Mouse (Mus musculus) kidney, postnatal 0 days (tissue): ENCODE measurements at regions not wholly inside any gene's neighbourhood (a gene's known extent, or its start where the extent isn't known, plus 50 kb on each side); places are given as distances from the start of the nearest gene placed in this dataset.

Experiments used
- ATAC-seq: fragments of 200-750 bp; cut with Nextera tagmentation; replicated peaks from 2 replicates; pipeline ENCODE4 v1.8.0; 2017; ENCODE audit warnings: low read depth, moderate number of reproducible peaks, moderate TSS enrichment, moderate library complexity; ENCODE audit not compliant: low FRiP score
- DNase-seq: peaks from one replicate; pipeline ENCODE4 v3.0.0-alpha.2; 2016; ENCODE audit warnings: low spot score
- H3K27ac ChIP-seq: fragments of 300-500 bp; sonication (generic); 2 replicates; pipeline ENCODE4 v1.5.1; 2014; ENCODE audit warnings: mild to moderate bottlenecking
- H3K27me3 ChIP-seq: fragments of 300-500 bp; sonication (generic); 2 replicates; pipeline ENCODE4 v1.6.1; 2014; ENCODE audit warnings: low read length, mixed read lengths; ENCODE audit not compliant: insufficient read depth
- H3K36me3 ChIP-seq: fragments of 300-500 bp; sonication (generic); 2 replicates; pipeline ENCODE4 v1.6.1; 2014; ENCODE audit warnings: low read length, mixed read lengths; ENCODE audit not compliant: insufficient read depth
- H3K4me1 ChIP-seq: fragments of 300-500 bp; sonication (generic); replicated peaks from 2 replicates; pipeline ENCODE4 v1.6.1; 2014; ENCODE audit warnings: antibody characterized with exemption, low read length, mixed read lengths; ENCODE audit not compliant: insufficient read depth
- H3K4me2 ChIP-seq: fragments of 300-500 bp; sonication (generic); 2 replicates; pipeline ENCODE4 v1.6.1; 2014; ENCODE audit warnings: mild to moderate bottlenecking, low read length, moderate library complexity, mixed read lengths
- H3K4me3 ChIP-seq: fragments of 300-500 bp; sonication (generic); replicated peaks from 2 replicates; pipeline ENCODE4 v1.5.1; 2014; ENCODE audit warnings: low read depth, low read length
- H3K9ac ChIP-seq: fragments of 300-500 bp; sonication (generic); 2 replicates; pipeline ENCODE4 v1.6.1; 2014; ENCODE audit warnings: low read depth, low read length
- H3K9me3 ChIP-seq: fragments of 300-500 bp; sonication (generic); replicated peaks from 2 replicates; pipeline ENCODE4 v1.6.1; 2016; ENCODE audit warnings: low read length, inconsistent platforms, mixed read lengths
- CTCF ChIP-seq: IDR thresholded peaks from 2 replicates; pipeline ENCODE4 v1.5.1; 2016; ENCODE audit warnings: antibody characterized with exemption, low read depth, mild to moderate bottlenecking, moderate library complexity
- WGBS: fragments of 180-500 bp; shearing (Covaris S2); extraction: QIAGEN DNeasy Blood & Tissue Kit; methylation state at CpG from one replicate; pipeline ENCODE4 v1.1.7; 2014; 5-methylcytosine and 5-hydroxymethylcytosine counted together

GRCm38 (mm10) chr5:47240060-47240459 is 742.9 kb upstream of the Slit2 start:
- DNase-seq (peak; percentile 41), ATAC-seq (no peak)
- Histone ChIP-seq H3K4me1 (no peaks in the 10 kb centered on the region), H3K9me3 (no peaks in the 10 kb centered on the region; the same call in 1 of the 2 replicates), H3K27me3 (no peaks in the 10 kb centered on the region), H3K4me3 (no peak overlapping the region), H3K27ac (no peak overlapping the region), H3K9ac (no peak overlapping the region), H3K36me3 (no peaks in the 10 kb centered on the region), H3K4me2 (no peak overlapping the region)
- no peak for TF ChIP-seq CTCF
- WGBS, result 42% methylated on average over 2 of the region's 2 CpGs

- H3K9ac ChIP-seq, result no peak overlapping the region
- 52% methylated on average over 7 of the region's 7 CpGs for WGBS
- DNase-seq (peak; percentile 66), ATAC-seq (no peak)
- H3K4me3 ChIP-seq, result no peak overlapping the region
- H3K4me1 ChIP-seq, result no peaks in the 10 kb centered on the region
- 0 out of 2 replicates have a peak overlapping the region, but pooled peaks have one; percentile 13 for H3K4me2 ChIP-seq
- H3K36me3 ChIP-seq, result no peaks in the 10 kb centered on the region
- H3K27ac ChIP-seq, result no peak overlapping the region
- peak; percentile 20; the same call in 1 of the 2 replicates for TF ChIP-seq CTCF
- no peaks in the 10 kb centered on the region for H3K27me3 ChIP-seq
- H3K9me3 ChIP-seq, result no peaks in the 10 kb centered on the region; the same call in 1 of the 2 replicates
These were observed 742.4 kb upstream of the Slit2 start for GRCm38 (mm10) chr5:47240586-47240985.

GRCm38 (mm10) chr5:47254835-47255369 is 728.0 kb upstream of the Slit2 start:
- DNase-seq, result no peak
- no peak overlapping the region for H3K4me3 ChIP-seq
- H3K4me1 ChIP-seq, result no peaks in the 10 kb centered on the region
- no peak overlapping the region for H3K9ac ChIP-seq
- H3K9me3 ChIP-seq, result no peaks in the 10 kb centered on the region
- TF ChIP-seq CTCF, result no peak
- no peak overlapping the region for H3K27ac ChIP-seq
- ATAC-seq, result no peak
- no peaks in the 10 kb centered on the region for H3K27me3 ChIP-seq
- H3K36me3 ChIP-seq, result no peaks in the 10 kb centered on the region
- no peak overlapping the region for H3K4me2 ChIP-seq

- H3K27ac ChIP-seq, result no peak overlapping the region
- H3K36me3 ChIP-seq, result no peaks in the 10 kb centered on the region
- H3K27me3 ChIP-seq, result no peaks in the 10 kb centered on the region
- ATAC-seq (no peak), DNase-seq (no peak)
- no peaks in the 10 kb centered on the region for H3K4me1 ChIP-seq
- no peak overlapping the region for H3K4me2 ChIP-seq
- no peak overlapping the region for H3K9ac ChIP-seq
- WGBS, result 72% methylated on average over 5 of the region's 5 CpGs
- H3K9me3 ChIP-seq, result no peaks in the 10 kb centered on the region
- no peak for TF ChIP-seq CTCF
- no peak overlapping the region for H3K4me3 ChIP-seq
These were observed 721.1 kb upstream of the Slit2 start for GRCm38 (mm10) chr5:47261658-47262411.

- WGBS, result 64% methylated on average over 3 of the region's 3 CpGs
- H3K36me3 ChIP-seq, result no peaks in the 10 kb centered on the region
These were observed 710.3 kb upstream of the Slit2 start for GRCm38 (mm10) chr5:47272642-47273041.

GRCm38 (mm10) chr5:47273389-47274255 is 709.3 kb upstream of the Slit2 start:
- no peak for TF ChIP-seq CTCF
- Histone ChIP-seq H3K9ac (no peak overlapping the region), H3K27ac (no peak overlapping the region), H3K27me3 (no peaks in the 10 kb centered on the region), H3K4me3 (no peak overlapping the region), H3K4me2 (no peak overlapping the region), H3K9me3 (no peaks in the 10 kb centered on the region), H3K36me3 (no peaks in the 10 kb centered on the region), H3K4me1 (peaks cover 9% of the 10 kb centered on the region; the same call in 1 of the 2 replicates)
- peak; percentile 62 for DNase-seq
- WGBS, result 28% methylated on average over 9 of the region's 9 CpGs
- peak; percentile 68; the same call in 1 of the 2 replicates for ATAC-seq

More at GRCm38 (mm10) chr5:47272642-47273041, 710.3 kb upstream of the Slit2 start:
- Histone ChIP-seq H3K4me3 (no peak overlapping the region), H3K9ac (no peak overlapping the region), H3K27ac (no peak overlapping the region), H3K4me1 (peaks cover 9% of the 10 kb centered on the region; the same call in 1 of the 2 replicates), H3K9me3 (no peaks in the 10 kb centered on the region), H3K4me2 (no peak overlapping the region), H3K27me3 (no peaks in the 10 kb centered on the region)
- no peak for DNase-seq
- no peak for ATAC-seq
- no peak for TF ChIP-seq CTCF
